Mouse (Mus musculus) hematopoietic stem cell, adult 5-6 weeks (primary cell): ENCODE results near the gene Hmbs. TPM values are rescaled to one million over a fixed set of nuclear protein-coding genes. Genes with fewer than 3 reads are reported as not detected.
"Not testable (repeated sequence)": the region's sequence is repeated elsewhere in the genome, so short reads cannot be mapped to it uniquely, and the experiment has no call there.

Experiments used
- ATAC-seq, 2 experiments: fragments of 125-278 bp in 1 of 2; replicated peaks in 1 of 2; 2 replicates each; pipeline ENCODE4 v1.8.0; 2016 to 2017; ENCODE audit warnings: inconsistent platforms in 2 of 2, mild to moderate bottlenecking in 2 of 2, moderate number of reproducible peaks in 2 of 2, low read depth in 1 of 2, moderate TSS enrichment in 1 of 2; ENCODE audit not compliant: low FRiP score in 2 of 2, poor library complexity in 2 of 2, severe bottlenecking in 2 of 2, insufficient read depth in 1 of 2, low TSS enrichment in 1 of 2
- total RNA-seq: library from RNA; stranded (forward); fragments of 172-1452, 232-1000 nt; gene quantifications from 2 replicates; pipeline ENCODE4 v1.2.3, GENCODE M21; 2017

Hmbs gene
- 29.3 and 35.2 TPM in 2 replicates for total RNA-seq

DNA sequence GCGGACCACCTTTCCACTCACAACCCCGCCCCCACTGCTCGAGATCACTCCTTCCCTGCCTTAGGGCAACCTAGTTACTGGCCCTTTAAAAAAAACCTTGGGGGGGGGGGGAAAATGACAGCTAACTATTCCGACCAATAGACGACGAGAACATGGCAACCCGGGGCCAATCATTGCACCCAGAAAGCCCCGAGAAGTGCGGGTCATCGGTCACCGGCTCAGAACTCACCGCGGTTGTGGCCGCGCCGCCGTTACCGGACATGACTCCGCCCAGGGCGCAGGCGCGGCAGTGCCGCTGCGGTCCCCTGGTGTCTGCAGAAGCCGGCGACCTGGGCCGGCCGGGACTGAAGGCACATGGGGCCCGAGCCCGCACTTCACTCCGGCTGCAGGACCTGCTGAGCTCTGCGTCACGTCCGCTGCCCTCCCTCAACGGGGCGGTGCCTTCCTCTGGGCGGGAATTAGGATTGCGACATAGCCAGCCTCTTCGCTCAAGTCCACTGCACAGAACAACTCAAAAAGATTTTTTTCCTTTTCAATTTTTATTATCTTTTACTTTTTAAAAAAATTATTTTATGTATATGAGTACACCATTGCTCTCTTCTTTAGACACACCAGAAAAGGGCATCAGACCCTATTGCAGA, at the start of gene Hmbs:
TSS of gene Hmbs (minus strand) at position 448 of the 641 bp plus-strand sequence.
- peak; percentile 89 to 96 for ATAC-seq

DNA sequence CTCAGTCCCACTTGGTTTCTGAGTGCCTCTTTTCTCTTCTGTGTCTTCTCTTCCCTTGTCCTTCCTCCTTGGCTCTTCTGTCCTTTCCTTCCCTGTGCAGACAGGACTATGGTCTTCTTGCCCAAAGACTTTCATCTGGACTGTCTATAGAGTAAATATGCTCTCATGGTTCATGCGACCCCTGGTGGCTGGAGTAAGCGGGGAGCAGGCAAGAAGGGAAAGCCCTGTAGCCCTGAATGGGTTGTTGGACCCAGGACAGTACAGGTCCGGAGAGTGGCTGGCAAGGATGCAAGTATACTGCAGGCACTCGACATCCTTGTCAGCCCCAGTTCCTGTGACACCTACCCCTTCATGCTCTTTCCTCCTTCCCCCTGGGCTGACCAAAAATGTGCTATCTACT, 47.4 kb upstream of the Hmbs start:
- peak; percentile 62 to 68; a peak in 3 of 4 replicates for ATAC-seq

DNA sequence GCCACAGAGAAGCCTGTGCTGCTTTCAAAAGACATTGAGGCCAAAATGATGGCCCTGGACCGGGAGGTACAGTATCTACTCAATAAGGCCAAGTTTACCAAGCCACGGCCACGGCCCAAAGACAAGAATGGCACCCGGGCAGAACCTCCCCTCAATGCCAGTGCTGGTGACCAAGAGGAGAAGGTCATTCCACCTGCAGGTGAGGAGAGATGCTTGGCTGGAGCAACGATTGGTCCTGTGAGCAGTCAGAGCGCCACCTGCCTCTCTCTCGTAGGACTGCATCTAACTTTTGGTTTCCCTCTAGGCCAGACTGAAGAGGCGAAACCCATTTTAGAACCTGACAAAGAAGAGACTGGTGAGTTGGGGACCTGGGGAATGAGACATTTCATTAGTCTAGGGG, 45.2 kb upstream of the Hmbs start:
- peak in 1 of 2 experiments; percentile 57; a peak in 2 of 4 replicates for ATAC-seq

DNA sequence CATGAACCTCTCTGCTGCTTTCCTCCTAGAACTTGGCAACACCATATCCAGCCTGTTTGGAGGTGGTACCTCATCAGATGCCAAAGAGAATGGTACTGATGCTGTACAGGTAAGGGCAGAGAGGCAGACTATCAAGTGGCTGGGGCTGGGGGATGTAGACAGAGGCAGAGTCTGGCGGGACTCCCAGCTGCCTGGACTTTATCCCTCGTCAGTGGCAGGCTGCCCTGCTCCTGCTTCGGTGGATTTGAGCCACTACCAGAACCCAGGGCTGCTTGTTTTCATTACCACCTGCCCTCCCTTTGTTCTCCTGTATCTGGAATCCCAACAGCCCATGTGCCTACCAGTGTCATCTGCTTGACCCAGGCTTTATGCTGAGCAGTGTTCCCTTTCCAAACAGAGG, 43.2 kb upstream of the Hmbs start:
- no peak for ATAC-seq

DNA sequence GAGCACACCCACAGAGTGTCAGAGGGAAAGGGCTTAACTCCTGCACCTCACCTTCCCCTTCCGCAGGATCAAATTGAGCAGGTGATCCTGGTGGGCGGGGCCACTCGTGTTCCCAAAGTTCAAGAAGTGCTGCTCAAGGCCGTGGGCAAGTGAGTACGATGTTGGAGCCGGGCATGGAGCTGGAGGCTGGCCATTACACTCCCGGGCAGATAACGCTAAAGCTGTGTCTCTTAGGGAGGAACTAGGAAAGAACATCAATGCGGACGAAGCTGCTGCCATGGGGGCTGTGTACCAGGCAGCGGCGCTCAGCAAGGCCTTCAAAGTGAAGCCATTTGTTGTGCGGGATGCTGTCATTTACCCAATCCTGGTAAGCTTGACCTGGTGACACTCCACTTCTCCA, 40.6 kb upstream of the Hmbs start:
- no peak for ATAC-seq

DNA sequence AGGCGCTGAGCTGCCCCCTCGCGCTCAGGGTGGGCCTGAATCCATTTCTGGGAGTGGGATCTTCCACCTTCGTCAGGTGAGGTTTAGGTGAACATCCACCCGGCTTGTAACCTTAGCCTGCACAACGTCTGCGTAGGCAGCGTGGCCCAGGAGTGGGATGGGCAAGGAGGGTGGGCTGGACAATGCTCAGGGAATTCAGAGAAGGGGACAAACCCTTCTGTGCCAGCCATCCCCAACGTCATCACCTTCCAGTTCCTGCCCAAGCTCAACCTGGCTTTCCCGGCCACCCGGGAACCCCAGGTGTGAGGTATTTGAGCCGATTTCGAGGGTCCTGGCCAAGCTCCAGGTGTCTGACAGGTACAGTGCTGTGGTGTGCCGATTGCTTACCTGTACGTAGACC, 35.8 kb upstream of the Hmbs start:
- ATAC-seq, result no peak

DNA sequence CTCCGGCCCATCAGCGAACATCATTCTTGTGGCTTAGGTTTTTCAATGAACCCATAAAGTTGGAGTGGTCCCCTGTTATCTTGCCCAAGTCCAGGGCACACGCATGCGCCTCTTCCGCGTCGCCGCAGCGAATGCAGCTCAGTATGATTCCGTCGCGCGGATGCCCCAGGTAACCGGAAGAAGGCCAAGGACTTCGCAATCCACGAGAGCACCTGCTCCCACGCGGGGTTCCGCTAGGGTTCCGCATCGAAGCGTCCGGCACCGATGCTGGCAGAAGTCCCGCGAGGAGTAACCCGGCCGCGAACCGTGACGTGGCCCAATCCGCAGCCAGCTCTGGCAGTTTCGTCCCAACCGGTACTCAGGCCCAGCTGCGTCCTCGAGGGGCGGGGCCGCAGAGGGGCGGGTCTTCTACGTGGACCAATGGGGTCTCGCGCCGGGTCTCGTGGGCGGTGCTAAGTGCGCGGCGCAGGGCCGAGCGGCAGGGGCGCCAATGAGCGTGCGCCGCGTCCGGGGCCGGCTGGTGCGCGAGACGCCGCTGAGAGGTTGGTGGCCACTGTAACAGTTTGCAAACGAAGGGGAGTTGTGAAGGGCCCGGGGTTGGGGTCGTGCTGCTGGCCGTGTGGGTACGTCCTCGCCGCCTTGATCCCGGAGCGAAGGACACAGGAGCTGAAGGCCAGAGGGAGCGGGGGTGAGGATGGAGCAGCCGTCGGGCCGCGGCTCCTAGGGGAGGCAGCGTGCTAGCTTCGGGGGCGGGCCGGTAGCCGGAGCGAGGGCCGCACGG, 35.2 kb upstream of the Hmbs start, which contains the start of gene Hyou1:
TSS of gene Hyou1 (plus strand) at position 437 of the 781 bp plus-strand sequence.
- peak; percentile 96 for ATAC-seq

DNA sequence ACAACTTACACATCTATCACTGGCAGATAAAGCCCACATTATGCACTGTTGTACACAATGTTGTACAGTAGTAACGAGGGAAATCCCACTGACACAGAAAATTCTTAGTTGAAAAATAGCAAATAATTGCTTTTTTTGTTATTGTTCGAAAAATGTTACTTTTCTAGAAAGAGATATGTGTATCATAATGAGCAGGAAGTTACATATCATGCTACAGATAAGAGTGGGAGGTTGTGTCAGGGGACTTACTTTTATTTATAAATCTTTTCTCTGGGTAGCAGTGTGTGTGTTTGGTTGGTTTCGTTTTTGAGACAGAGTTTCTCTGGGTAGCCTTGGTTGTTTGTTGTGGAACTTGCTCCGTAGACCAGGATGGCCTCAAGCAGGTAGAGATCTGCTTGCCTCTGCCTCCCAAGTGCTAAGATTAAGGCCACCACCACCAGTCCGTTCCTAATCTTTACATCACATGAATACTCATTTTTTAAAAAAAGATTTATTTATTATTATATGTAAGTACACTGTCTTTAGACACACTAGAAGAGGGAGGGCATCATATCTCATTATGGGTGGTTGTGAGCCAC, 34.2 kb upstream of the Hmbs start:
- no peak for ATAC-seq

DNA sequence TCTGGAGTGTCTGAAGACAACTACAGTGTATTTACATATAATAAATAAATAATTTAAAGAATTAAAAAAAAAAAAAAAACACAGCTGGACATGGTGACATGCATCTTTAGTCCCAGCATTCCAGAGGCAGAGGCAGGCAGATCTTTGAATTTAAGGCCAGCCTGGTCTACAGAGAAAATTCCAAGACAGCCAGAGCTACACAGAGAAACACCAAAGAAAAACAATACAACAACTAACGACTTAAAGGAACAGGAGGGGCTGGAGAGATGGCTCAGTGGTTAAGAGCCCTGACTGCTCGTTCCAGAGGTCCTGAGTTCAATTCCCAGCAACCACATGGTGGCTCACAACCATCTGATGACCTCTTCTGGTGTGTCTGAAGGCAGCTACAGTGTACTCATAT, 33.3 kb upstream of the Hmbs start:
- not testable (repeated sequence) for ATAC-seq

DNA sequence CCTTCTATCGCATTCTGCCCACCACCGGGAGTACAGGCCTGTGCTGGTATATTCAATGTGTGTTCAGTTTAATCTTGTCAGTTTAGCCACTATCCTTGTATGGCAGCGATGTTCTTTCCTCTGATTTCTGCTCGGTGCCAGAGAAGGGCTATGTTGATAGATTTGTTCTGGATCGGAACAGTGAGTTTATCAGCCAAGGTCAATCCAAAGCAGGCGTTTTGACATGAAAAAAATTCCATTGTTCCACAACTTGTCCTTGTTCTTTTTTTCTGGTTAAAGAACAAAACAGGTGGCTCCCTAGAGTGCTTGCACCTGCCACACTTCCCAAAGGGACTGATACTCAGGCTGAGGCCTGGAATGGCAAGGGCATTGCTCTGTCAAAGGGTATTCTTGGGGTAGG, 32.1 kb upstream of the Hmbs start:
- ATAC-seq, result no peak

DNA sequence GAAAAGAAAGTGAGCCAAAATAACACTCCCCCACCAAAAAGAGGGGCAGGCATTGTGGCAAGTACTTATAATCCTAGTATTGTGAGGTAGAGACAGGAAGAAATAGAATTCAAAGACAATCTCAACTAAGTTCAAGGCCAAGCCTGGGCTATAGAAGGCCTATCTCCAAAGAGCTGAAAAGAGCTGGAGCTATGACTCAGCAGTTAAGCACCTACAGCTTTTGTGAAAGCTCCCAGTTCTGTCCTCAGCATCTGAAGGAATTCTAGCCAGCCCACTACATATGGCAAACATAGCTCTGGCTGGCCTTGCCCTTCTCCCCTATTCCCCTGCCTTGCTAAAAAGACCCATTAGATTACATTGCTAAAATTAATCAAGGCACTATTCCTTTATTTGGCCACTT, 29.4 kb upstream of the Hmbs start:
- no peak for ATAC-seq

DNA sequence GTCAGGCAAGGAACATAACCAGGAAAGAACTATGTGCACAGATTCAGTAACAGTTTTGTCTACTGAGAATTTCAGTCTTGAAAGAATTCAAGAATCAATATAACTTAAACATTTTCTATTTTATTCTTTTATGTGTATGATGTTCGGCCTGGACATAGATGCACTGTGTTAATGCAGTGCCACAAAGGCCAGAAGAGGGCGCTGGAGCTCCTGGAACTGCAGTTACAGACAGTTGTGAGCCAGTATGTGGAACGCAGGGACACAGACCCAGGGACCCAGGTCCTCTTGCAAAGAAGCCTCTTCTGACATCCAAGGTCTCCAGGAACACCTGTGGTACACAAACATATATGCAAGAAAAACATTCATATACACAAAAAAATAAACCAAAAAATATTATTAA, 20.5 kb upstream of the Hmbs start:
- ATAC-seq, result no peak

DNA sequence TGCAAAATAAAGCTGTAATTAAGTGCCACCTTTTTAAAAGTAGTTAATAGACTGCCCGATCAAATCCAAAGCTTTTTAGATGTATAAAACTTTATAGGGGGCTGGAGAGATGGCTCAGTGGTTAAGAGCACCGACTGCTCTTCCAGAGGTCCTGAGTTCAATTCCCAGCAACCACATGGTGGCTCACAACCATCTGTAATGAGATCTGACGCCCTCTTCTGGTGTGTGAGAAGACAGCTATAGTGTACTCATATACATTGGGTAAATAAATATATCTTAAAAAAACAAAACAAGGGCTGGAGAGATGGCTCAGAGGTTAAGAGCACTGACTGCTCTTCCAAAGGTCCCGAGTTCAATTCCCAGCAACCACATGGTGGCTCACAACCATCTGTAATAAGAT, 17.9 kb upstream of the Hmbs start:
- ATAC-seq, result not testable (repeated sequence)

DNA sequence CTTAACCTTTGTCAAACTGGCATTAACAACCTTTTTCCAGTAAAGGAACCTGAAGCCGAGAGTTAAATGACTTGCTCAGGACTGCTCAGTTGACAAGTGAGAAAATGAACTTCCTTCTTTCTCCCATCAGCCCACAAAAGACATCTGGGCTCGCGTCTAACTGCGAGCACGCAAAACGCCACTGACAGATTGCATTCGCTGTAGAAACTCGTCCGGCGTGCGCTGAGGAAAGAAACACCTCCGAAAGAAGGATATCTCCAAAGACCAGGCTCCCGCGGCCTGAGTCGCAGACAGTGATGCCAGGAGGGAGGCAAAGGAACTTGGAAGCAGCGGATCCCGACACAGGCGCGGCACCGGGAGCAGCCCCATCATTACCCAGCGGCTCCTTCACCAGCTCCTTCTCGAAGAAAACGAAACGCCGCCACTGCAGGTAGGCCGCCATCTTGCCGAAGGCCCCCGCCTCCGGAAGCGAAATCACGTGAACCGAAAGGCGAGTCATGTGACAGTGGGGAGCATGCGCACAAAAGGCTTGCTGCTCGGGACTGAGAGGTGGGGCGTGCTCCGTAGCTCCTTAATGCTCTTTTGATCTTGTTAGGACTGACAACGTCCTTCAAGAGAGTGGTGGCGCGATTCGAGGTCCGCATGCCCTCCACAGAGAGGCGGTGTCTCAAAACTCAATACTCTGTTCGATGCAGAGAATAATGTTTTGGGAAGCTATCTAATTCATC, 17.3 kb upstream of the Hmbs start, which contains the start of gene Vps11:
TSS of gene Vps11 (minus strand) at position 481 of the 728 bp plus-strand sequence.
- peak; percentile 88 to 98 for ATAC-seq

DNA sequence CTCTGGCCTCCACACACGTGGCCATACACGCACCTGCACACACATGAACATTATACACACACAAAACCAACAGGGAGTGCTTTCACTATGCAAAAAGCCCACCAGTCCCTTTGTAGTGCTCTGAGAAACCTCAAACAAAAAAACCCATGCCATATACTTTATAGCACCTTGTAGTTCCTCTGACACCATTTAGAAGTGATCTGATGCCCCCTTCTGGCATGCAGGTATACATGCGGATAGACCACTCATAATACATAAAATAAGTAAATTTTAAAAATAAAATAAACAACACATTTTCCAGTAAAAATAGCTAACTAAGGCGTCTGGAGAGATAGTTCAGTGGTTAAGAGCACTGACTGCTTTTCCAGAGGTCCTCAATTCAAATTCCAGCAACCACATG, 13.2 kb upstream of the Hmbs start:
- peak; percentile 29 to 42; a peak in 2 of 4 replicates for ATAC-seq

DNA sequence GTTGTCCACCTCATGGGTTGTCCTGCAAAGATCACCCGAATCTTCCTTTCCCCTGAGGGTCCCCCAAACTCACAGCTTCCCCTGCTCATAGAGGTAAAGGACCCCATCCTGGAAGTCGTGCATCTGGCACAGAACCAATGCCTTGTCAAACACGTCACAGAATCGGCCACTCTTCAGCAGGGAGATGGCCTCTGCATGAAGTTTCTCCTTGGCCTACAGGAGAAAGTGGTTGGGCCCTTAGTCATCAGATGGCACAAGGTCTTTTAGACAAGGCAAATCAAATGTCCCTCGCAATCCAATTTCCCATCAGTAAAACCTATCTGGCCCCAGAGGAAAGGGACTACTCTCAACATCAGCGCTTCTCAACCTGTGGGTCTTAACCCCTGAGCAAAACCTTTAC, 9.1 kb upstream of the Hmbs start:
- ATAC-seq, result no peak

DNA sequence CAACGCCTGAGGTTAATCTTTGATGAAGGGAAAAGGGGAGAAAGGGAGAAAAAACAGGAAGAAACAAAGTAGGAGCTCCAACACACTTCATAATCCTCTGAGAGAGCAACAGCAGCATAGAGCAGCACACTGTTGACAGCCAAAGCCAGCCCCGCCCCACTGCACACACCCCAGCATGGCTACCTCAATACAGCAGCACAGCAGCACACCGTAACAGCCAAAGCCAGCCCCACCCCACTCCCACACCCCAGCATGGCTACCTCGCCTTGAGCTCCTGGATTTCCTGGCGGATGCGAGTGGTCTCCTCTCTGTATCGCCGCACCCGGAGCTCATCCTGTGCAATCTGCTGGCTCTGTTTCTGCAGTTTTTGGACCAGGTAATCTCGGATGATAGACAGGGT, 8.3 kb upstream of the Hmbs start:
- no peak for ATAC-seq

DNA sequence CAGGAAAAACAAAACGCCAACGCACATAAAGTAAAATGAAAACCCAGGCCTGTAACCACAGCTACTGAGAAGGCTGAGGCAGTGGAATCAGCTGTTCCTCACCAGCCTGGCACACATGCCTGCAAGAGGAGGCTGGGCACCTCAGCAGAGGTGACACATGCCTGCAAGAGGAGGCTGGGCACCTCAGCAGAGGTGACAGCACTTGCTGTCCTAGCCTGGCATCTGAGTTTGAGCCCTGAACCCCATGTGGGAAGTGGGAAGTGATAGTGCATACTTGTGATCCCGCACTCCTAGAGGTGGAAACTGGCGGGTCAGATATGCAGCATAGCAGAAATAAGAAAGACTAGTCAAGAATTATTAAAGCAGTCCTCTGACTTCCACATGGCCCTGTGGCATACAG, 7.4 kb upstream of the Hmbs start:
- no peak for ATAC-seq
